Mouse (Mus musculus) adrenal gland, adult (tissue): ENCODE measurements around the gene Rrm2.
"Not testable (repeated sequence)": the region's sequence is repeated elsewhere in the genome, so short reads cannot be mapped to it uniquely, and the experiment has no call there.

Experiments used
- DNase-seq, 2 experiments: peaks; one replicate each; pipeline ENCODE4 v3.0.0; 2022 to 2023; ENCODE audit warnings: low spot score in 1 of 2; ENCODE audit not compliant: inconsistent age in 2 of 2

Rrm2 gene

GRCm38 (mm10) chr12:24707954-24708823 lies at the start of gene Rrm2:
Gene Rrm2, plus strand, starts transcription at chr12:24708241.
- peak; percentile 95 to 97 for DNase-seq

GRCm38 (mm10) chr12:24658998-24659397 lies 49.0 kb upstream of the Rrm2 start:
- no peak for DNase-seq

GRCm38 (mm10) chr12:24659923-24660322 lies 48.1 kb upstream of the Rrm2 start:
- DNase-seq, result no peak

GRCm38 (mm10) chr12:24661100-24661499 lies 46.9 kb upstream of the Rrm2 start:
- no peak for DNase-seq

- peak in 1 of 2 experiments; percentile 51 for DNase-seq
Measured at GRCm38 (mm10) chr12:24662131-24662530, 45.9 kb upstream of the Rrm2 start.

GRCm38 (mm10) chr12:24680096-24680491 lies 27.9 kb upstream of the Rrm2 start:
- peak in 1 of 2 experiments; percentile 38 for DNase-seq

- DNase-seq, result peak; percentile 35 to 66
Measured at GRCm38 (mm10) chr12:24680492-24681285, 27.4 kb upstream of the Rrm2 start.

- peak; percentile 47 to 50 for DNase-seq
Measured at GRCm38 (mm10) chr12:24681286-24682023, 26.6 kb upstream of the Rrm2 start, which contains the start of gene Cys1. Gene Cys1, minus strand, starts transcription at chr12:24681813.

GRCm38 (mm10) chr12:24682563-24682962 lies 25.5 kb upstream of the Rrm2 start:
- no peak for DNase-seq

GRCm38 (mm10) chr12:24683461-24683860 lies 24.6 kb upstream of the Rrm2 start:
- DNase-seq, result no peak

GRCm38 (mm10) chr12:24686038-24686695 lies 21.9 kb upstream of the Rrm2 start:
- no peak for DNase-seq

- DNase-seq, result no peak
Measured at GRCm38 (mm10) chr12:24686696-24687346, 21.2 kb upstream of the Rrm2 start.

GRCm38 (mm10) chr12:24690351-24690750 lies 17.7 kb upstream of the Rrm2 start:
- no peak for DNase-seq

GRCm38 (mm10) chr12:24696500-24697483 lies 11.2 kb upstream of the Rrm2 start:
- DNase-seq, result peak; percentile 81 to 95

GRCm38 (mm10) chr12:24697484-24698204 lies 10.4 kb upstream of the Rrm2 start:
- DNase-seq, result peak in 1 of 2 experiments; percentile 30

GRCm38 (mm10) chr12:24698514-24698913 lies 9.5 kb upstream of the Rrm2 start:
- no peak for DNase-seq

- DNase-seq, result no peak
Measured at GRCm38 (mm10) chr12:24699578-24699977, 8.5 kb upstream of the Rrm2 start.

GRCm38 (mm10) chr12:24701621-24702020 lies 6.4 kb upstream of the Rrm2 start:
- not testable (repeated sequence) for DNase-seq
